Mouse (Mus musculus) telencephalon, adult 2 months (tissue): ENCODE results near the gene Il22ra1.

Experiments
- DNase-seq: peaks from one replicate; pipeline ENCODE4 v3.0.0-alpha.2; 2011; ENCODE audit warnings: low read depth, low spot score

The Il22ra1 gene

GRCm38 (mm10) chr4:135733901-135734300 is 5.9 kb downstream of the Il22ra1 start:
- no peak for DNase-seq

DNA sequence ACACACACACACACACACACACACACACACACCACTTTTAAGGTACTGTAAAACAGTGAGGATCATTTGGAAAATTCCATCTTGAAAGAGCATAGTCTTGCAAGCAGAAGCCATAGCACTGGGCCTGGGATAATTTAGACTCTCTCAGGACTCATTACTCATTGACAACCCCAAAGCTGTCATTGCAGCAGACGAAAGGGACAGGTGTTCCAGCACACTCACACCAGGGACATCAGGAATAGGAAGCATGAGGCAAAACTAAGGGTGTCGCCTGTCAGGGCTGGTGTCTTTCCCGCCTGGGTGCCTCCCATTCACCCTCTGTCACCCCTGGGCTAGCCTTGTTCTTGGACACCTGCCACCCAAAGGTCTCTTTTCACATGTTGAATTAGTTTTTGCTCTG is 8.9 kb downstream of the Il22ra1 start:
- DNase-seq: no peak

DNA sequence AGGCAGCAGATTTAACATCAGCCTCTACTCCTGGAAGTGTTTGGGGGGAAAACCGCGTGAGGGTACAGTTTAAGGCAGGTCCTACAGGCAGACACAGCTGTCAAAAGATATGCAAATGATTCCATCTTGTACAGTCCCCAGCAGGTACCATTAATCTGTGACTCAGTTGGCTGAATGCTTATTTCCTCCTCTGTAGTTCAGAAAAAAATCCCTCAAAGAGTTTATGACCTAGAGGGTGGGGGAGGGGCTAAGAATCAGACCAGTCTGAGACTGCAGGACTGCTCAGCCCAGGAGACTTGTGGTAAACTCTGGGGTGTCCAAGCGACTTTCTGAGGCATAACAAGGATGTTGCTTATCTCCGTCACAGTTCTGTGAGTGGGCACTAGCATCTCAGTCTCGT is 10.3 kb downstream of the Il22ra1 start:
- no peak for DNase-seq

GRCm38 (mm10) chr4:135739148-135739547 is 11.2 kb downstream of the Il22ra1 start:
- DNase-seq: no peak

- no peak for DNase-seq
Measured at GRCm38 (mm10) chr4:135739672-135740071, 11.7 kb downstream of the Il22ra1 start.

DNA sequence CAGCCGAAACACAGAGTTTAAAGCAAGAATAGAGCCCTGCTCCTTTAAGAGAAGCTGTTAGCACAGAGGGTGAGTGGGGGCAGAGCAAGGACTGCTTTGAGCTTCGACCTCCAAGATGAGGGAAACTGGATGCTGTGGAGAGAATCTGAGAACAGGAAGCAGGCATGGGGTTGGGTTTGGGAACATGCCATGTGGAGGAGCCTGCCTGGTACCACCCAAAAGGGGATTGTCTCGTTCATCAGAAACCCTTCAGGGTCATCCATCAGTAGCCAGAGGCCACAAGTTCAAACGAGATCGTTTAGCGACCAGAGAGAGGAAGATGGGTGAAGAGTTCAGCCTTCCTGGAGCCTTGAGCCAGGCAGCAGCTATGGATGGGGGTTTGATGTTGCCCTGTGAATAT is 15.5 kb downstream of the Il22ra1 start:
- no peak for DNase-seq

DNA sequence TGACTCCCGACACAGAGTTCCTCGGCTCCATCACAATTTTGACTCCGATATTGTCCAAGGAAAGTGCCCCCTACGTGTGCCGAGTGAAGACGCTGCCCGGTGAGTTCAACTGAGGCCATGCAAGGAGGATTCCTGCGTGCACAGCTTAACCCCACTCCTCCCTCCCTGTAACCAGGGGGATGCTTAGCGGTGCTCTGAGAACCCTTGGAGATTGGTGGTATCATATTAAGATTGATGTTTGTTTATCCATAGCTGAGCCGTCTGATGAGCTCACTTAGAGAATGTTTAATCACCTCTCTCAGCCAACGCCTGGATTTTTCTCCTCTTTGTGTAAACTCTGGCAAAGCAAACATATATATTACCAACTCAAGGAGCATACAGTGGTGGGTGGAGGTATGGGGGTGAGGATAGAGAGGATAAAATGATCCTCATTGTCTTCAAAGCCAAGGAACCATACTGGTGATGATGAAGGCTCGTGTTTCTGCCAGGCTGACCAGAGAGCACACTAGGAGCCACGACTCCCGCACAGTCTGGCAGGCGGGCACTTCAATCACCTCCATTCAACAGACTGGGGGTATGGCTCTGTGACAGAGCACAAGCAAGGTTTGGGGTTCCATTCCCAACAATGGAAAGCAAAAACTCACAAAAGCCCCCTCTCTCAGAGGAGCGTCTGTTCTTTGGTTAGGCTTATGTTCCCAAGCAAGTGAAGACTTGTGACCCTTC is 16.9 kb downstream of the Il22ra1 start:
- no peak for DNase-seq

GRCm38 (mm10) chr4:135745613-135746012 is 17.6 kb downstream of the Il22ra1 start:
- no peak for DNase-seq

GRCm38 (mm10) chr4:135750896-135751295 is 22.9 kb downstream of the Il22ra1 start:
- no peak for DNase-seq

- no peak for DNase-seq
Measured at GRCm38 (mm10) chr4:135752106-135752778, 24.3 kb downstream of the Il22ra1 start.

- no peak for DNase-seq
Measured at GRCm38 (mm10) chr4:135752779-135753164, 24.8 kb downstream of the Il22ra1 start.

DNA sequence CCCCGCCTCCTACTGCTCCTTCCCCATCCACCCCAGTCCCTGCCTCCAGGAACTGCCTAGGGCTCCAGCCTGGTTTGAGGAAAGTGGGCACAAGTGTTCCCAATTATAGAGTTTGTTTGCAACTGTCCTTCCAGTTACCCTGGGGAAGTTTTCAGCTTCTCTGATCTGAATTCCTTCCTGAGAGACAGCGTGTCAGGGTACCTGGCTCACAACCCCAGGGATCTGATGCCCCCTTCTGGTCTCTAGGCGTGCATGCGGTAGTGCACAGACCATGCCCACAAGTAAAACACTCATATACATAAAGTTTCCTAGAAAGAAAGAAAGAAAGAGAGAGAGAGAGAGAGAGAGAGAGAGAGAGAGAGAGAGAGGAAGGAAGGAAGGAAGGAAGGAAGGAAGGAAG is 30.4 kb downstream of the Il22ra1 start:
- no peak for DNase-seq

DNA sequence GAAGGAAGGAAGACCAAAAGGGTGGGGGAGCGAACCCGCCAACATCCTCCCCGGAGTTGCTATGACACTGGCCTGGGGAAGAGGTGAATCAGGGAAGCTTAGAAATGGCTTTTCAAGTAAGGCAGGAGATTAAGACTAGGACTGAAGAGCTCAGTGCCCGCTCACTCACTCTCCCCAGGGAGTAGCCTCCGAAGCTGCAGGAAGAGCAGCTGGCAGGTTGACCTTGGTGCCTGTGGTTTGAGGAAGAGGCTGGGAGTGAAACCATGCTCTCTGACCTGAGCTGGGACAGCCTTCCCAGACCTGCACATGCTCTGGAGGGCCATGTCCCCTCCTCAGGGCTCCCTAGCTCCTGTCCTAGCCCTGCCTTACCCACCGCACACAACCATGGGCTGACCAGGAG is 30.9 kb downstream of the Il22ra1 start:
- DNase-seq: no peak

DNA sequence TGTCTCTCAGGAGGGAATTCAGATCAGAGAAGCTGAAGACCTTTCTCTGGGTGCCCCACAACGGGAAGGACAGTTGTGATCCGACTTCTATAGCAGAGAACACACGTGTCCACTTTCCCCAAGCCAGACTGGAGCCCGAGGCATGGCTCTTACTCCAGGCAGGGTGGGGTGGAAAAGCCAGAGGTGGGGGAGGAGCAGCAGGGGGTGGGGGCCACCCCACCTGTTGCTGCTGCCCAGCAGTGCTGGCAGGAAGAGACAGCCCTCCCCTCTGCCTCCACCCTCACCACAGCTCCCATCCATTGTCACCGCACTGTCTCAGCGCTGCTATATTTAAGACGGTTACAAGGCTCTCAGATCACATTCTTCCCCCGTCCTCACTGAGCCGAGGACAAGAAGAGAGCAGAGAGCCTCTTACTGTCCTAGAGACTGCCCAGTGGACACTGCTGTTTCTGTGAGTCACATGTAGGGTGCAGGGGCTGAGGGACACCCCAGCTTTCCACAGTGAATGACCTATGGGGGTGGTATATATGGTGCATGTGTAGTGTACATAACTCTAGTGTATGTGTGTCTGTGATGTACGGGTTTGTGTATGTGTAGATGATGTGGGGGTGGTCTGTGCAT is 31.5 kb downstream of the Il22ra1 start, which contains the start of gene Myom3:
Gene Myom3, plus strand, starts transcription at position 360 of the 621 bp plus-strand sequence.
- DNase-seq: no peak

GRCm38 (mm10) chr4:135761048-135761447 is 33.1 kb downstream of the Il22ra1 start:
- no peak for DNase-seq

DNA sequence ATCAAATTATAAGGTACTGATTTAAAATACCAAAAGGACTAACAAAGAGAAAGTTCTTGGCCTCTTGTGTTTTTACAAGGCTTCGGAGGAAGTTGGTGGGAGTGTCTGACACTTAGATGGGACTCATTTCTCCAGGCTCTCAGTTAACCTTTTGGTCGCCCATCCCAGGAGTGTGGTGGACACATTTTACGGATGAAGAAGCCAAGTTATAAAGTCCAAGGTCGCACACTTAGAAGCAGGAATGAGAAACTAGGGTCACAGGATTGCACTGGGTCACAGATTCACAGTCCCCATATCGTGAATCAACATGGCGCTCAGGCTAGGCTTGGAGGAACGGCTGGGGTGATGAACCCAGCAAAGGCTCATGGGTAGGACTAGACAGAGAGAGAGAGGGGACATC is 33.6 kb downstream of the Il22ra1 start:
- DNase-seq: no peak

GRCm38 (mm10) chr4:135762251-135762906 is 34.4 kb downstream of the Il22ra1 start:
- DNase-seq: no peak

DNA sequence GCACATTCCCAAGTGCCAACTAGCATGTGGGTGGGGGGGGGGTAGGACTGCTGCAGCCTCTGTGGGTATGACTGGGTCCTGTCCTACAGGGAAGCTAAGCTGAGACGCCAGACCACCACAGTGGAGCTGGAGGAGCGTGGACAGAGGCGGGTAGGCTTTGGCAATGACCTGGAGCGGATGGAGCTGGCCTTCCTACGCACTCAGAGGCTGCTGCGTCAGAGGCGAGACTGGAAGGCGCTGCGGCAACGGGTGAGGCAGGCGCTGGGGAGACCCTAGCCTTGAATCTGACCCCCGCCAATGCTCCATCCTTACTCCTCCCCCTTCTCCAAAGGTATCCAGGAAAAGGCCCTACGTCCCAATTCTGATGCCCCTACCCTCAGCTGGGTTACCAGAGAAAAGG is 36.7 kb downstream of the Il22ra1 start:
- DNase-seq: no peak

GRCm38 (mm10) chr4:135765707-135766106 is 37.7 kb downstream of the Il22ra1 start:
- DNase-seq: no peak

DNA sequence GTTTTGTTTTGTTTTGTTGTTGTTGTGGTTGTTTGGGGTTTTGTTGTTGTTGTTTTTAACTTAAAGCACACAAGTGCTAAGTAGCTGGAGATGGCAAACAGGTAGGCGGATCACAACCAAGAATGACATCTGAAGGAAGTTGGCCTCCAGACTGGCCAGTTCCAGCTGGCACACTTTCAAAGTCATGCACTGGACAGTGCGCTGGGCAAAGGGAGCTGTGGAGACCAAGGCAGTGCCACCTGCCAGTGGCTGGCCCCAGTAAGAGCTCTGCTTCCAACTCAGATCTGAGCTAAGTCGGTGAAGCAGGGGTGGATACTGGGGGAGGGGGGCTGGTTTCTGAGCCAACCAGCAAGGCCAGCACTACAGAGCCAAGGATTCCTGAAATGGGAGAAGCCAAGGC is 39.0 kb downstream of the Il22ra1 start:
- no peak for DNase-seq

DNA sequence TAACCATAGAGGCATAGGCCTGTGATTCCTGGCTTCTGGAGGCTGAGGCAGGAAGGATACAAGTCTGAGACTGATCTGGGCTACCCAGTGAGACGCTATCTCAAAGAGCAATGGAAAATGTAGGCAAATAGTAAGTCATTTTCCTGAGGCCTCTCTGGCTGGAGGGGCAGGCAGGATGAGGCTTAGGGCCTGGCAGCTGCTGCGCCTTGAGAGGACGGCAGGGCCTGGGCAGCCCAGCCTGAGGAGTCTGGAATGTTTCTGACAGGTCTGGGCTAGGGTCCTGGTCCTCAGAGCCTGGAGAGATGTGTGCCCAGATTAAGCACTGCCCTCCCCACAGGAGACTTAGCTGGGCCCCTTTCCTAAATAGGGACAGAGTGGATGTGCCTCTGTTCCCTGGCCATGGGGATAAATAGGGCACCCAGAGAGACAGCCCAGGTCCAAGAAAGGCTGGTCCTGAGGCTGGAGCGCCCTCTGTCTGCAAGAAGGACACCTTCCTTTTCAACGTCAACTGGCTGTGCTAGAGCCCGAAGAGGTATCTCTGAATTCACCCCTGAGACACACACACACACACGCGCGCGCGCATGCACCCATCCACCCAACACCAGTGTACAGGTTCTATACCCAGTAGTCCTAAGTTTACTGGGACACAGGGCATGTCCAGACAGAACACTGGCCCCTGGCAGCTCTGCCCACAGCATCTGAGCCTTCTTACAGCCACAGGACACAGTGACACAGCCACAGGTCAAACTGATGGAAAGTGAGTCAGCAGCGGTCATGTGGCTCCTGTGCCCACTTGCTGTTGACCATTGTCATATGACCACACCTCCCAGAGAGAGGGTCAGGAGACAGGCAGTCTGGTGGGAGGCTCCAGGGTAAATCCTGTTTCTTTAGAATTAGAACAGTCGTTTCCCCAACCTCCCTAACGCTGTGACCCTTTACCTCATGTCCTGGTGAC is 40.9 kb downstream of the Il22ra1 start:
- no peak for DNase-seq
